Mouse (Mus musculus) liver, embryonic 16.5 days (tissue): ENCODE results near the gene Fbxl17. TPM values are rescaled to one million over a fixed set of nuclear protein-coding genes. Genes with fewer than 3 reads are reported as not detected.

Source experiments
- microRNA-seq: library from miRNA; unstranded; fragments of <30 nt; microRNA quantifications from one replicate; pipeline ENCODE4, GENCODE M21; 2016
- polyA plus RNA-seq: library from polyadenylated mRNA; unstranded; fragments of >200 nt; fragmentation: Nextera tagmentation; extraction: Ambion mirVana; gene quantifications from 2 replicates; pipeline ENCODE4 v1.2.1, GENCODE M21; 2015

Gene Fbxl17
- polyA plus RNA-seq, 1 experiment from 2014 or later = 1.3 TPM

Small RNAs within 50 kb of the gene (microRNA-seq; reads per million reads assigned to microRNA genes)
- not detected for gene Gm24813
